Comparison of ENCODE assay signal across 33 mouse cellular contexts in genomic region chr12:100396806-100397205, GRCm38 (mm10).
A peak's percentile ranks its signal among the peaks of the same experiment; 100 is the strongest.
DNase-seq lines count a peak whose midpoint lies in the region; ATAC-seq and TF ChIP-seq lines count a peak whose summit lies in the region.
"Had no signal": no experiment of that assay in that cellular context is flagged by ENCODE, and none has a peak within 500 bp of the region (broad histone marks: within the 10 kb centered on the region; RNA-seq: fewer than 3 reads in every experiment).

No protein-coding gene starts in this region.

- H3K9me3 ChIP-seq in hindbrain, postnatal 0 days (ENCODE audit: low read length), result no peaks in the 10 kb centered on the region
- no peaks in the 10 kb centered on the region for H3K9me3 ChIP-seq in hindbrain, embryonic 16.5 days (ENCODE audit: control insufficient read depth, low read length)
- H3K9me3 ChIP-seq: embryonic facial prominence, embryonic 13.5 days; forebrain, embryonic 10.5 days; G1E; limb, embryonic 10.5 days; limb, embryonic 15.5 days had no signal

- no peaks in the 10 kb centered on the region for H3K27me3 ChIP-seq in hindbrain, postnatal 0 days (ENCODE audit: insufficient read depth, low read length)
- no peaks in the 10 kb centered on the region for H3K27me3 ChIP-seq in hindbrain, embryonic 16.5 days (replicated peaks; ENCODE audit: control insufficient read depth, insufficient read depth, low read length)
- H3K27me3 ChIP-seq in thymus, adult 2 months (ENCODE audit: control insufficient read depth, insufficient read depth, low read length), result no peaks in the 10 kb centered on the region
- H3K27me3 ChIP-seq: embryonic facial prominence, embryonic 13.5 days; limb, embryonic 15.5 days had no signal

- WGBS in hindbrain, postnatal 0 days, result 81% methylated on average over 2 of the region's 2 CpGs
- WGBS in hindbrain, embryonic 16.5 days, result 76% methylated on average over 2 of the region's 2 CpGs
- 92% methylated on average over 2 of the region's 2 CpGs for WGBS in thymus, adult 2 months

- no peak overlapping the region for H3K27ac ChIP-seq in hindbrain, postnatal 0 days
- H3K27ac ChIP-seq in hindbrain, embryonic 16.5 days (ENCODE audit: low read depth, low read length), result no peak overlapping the region
- no peak overlapping the region for H3K27ac ChIP-seq in thymus, adult 2 months (ENCODE audit: control insufficient read depth, insufficient read depth, low read length)
- H3K27ac ChIP-seq: embryonic facial prominence, embryonic 13.5 days; forebrain, embryonic 10.5 days; limb, embryonic 10.5 days; limb, embryonic 15.5 days; liver, embryonic 14.5 days; stomach, postnatal 0 days had no signal

- 0 out of 2 replicates have a peak, but pooled peaks cover 8% of the 10 kb centered on the region for H3K36me3 ChIP-seq in hindbrain, postnatal 0 days (ENCODE audit: insufficient read depth, low read length)
- H3K36me3 ChIP-seq in hindbrain, embryonic 16.5 days (ENCODE audit: control insufficient read depth, insufficient read depth, low read length), result peaks cover 12% of the 10 kb centered on the region; the same call in 1 of the 2 replicates
- H3K36me3 ChIP-seq in thymus, adult 2 months (ENCODE audit: control insufficient read depth, insufficient read depth, low read length), result no peaks in the 10 kb centered on the region

- H3K4me1 ChIP-seq in hindbrain, postnatal 0 days (ENCODE audit: insufficient read depth, low read length), result peaks cover 8% of the 10 kb centered on the region
- peaks cover 12% of the 10 kb centered on the region for H3K4me1 ChIP-seq in hindbrain, embryonic 16.5 days (ENCODE audit: control insufficient read depth, insufficient read depth, low read depth, low read length)
- no peaks in the 10 kb centered on the region for H3K4me1 ChIP-seq in thymus, adult 2 months (replicated peaks; ENCODE audit: control insufficient read depth, insufficient read depth, low read length)
- H3K4me1 ChIP-seq: limb, embryonic 10.5 days had no signal

- no peak for TF ChIP-seq POLR2A in thymus, adult 2 months (IDR thresholded peaks at IDR 0.05; ENCODE audit: control insufficient read depth, extremely low read depth, insufficient read depth, low read length, poor library complexity)

- H3K9ac ChIP-seq in hindbrain, postnatal 0 days (replicated peaks; ENCODE audit: low read length), result no peak overlapping the region
- H3K9ac ChIP-seq in hindbrain, embryonic 16.5 days (ENCODE audit: low read depth, low read length), result no peak overlapping the region
- H3K9ac ChIP-seq: embryonic facial prominence, embryonic 13.5 days; forebrain, postnatal 0 days; hindbrain, embryonic 14.5 days; limb, embryonic 15.5 days; liver, embryonic 14.5 days; lung, embryonic 14.5 days had no signal

- peak; percentile 51 for ATAC-seq in hindbrain, postnatal 0 days
- no peak for ATAC-seq in hindbrain, embryonic 16.5 days
- ATAC-seq in megakaryocyte progenitor cell, adult 5-6 weeks (replicated peaks; ENCODE audit: poor library complexity), result peak; percentile 57
- ATAC-seq: activated CD4-positive, CD25-positive, alpha-beta regulatory T cell, adult 4 months; forebrain, postnatal 0 days had no signal

- DNase-seq in hindbrain, postnatal 0 days (ENCODE audit: low spot score), result no peak
- DNase-seq in 3T3-L1 (ENCODE audit: low read depth, low spot score), result peak; percentile 59
- DNase-seq in NIH3T3 (ENCODE audit: low read depth), result peak; percentile 60
- no peak for DNase-seq in embryo, embryonic 9.5 days (ENCODE audit: extremely low spot score)
- no peak for DNase-seq in T-cell, adult 2 months (ENCODE audit: low spot score)
- no peak for DNase-seq in thymus, adult 2 months
- DNase-seq: adrenal gland, adult 8-10 months; cerebellum, adult 8-10 months; cerebellum, postnatal 36 days; embryo, embryonic 11 days; forebrain, postnatal 0 days; gastrocnemius, postnatal 14 days; heart, adult 18-20 months; kidney, adult 18-20 months; layer of hippocampus, postnatal 36 days; lung, embryonic 14.5 days; lung, postnatal 14 days; right cerebral cortex, postnatal 4 days; thymus, adult 18-20 months; thymus, postnatal 36 days had no signal

- no peak for TF ChIP-seq CTCF in hindbrain, postnatal 0 days (IDR thresholded peaks at IDR 0.05; ENCODE audit: low read depth)
- no peak for TF ChIP-seq CTCF in thymus, adult 2 months (IDR thresholded peaks at IDR 0.05; ENCODE audit: borderline replicate concordance, control insufficient read depth, extremely low read depth, insufficient read depth, low read length, poor library complexity)

- H3K4me3 ChIP-seq in hindbrain, postnatal 0 days (ENCODE audit: low read length), result no peak overlapping the region
- H3K4me3 ChIP-seq in hindbrain, embryonic 16.5 days (ENCODE audit: low read length), result no peak overlapping the region
- H3K4me3 ChIP-seq in thymus, adult 2 months (ENCODE audit: control insufficient read depth, insufficient read depth, low read length), result no peak overlapping the region
- H3K4me3 ChIP-seq: embryonic facial prominence, embryonic 13.5 days; forebrain, embryonic 10.5 days; limb, embryonic 10.5 days; limb, embryonic 15.5 days had no signal

- H3K4me2 ChIP-seq in hindbrain, postnatal 0 days (ENCODE audit: low read depth, low read length), result no peak overlapping the region
- no peak overlapping the region for H3K4me2 ChIP-seq in hindbrain, embryonic 16.5 days (ENCODE audit: low read length)
- H3K4me2 ChIP-seq: embryonic facial prominence, embryonic 13.5 days; heart, embryonic 11.5 days; hindbrain, embryonic 14.5 days; limb, embryonic 15.5 days; lung, embryonic 14.5 days; midbrain, embryonic 11.5 days had no signal

Comparison
In these comparisons a context has a peak if more than half of its experiments do, and no peak if none do; other contexts are left out.
1. DNase-seq: peak in 3T3-L1 (single experiment) and NIH3T3 (single experiment); none in hindbrain, postnatal 0 days (single experiment), embryo, embryonic 9.5 days (single experiment), T-cell, adult 2 months (single experiment) and thymus, adult 2 months (single experiment).